Mouse (Mus musculus) spleen, embryonic (tissue): ENCODE measurements around the gene Cela2a.

ENCODE experiments used
- CTCF ChIA-PET: fragments of 350-600 bp; sonication (Branson Sonifier 250); formaldehyde crosslinking; loops from one replicate; lab custom pipeline; 2022; lab: Charles Lee

Cela2a gene

GRCm38 (mm10) chr4:141858501-141858900 is 32.5 kb upstream of the Cela2a start:
- CTCF ChIA-PET: interaction anchor here (0.7 kb wide), 1 partner anchor 17 kb away, joined by 3 read pairs; no protein-coding TSS in a partner anchor

- CTCF ChIA-PET: no interaction called here
Measured at GRCm38 (mm10) chr4:141857422-141857930, 31.5 kb upstream of the Cela2a start.

GRCm38 (mm10) chr4:141853437-141853836 is 27.5 kb upstream of the Cela2a start:
- CTCF ChIA-PET: interaction anchor here (0.6 to 0.7 kb wide), 2 partner anchors 110 to 543 kb away, joined by 3 to 4 read pairs; no protein-coding TSS in a partner anchor

GRCm38 (mm10) chr4:141845999-141846398 is 20.0 kb upstream of the Cela2a start, which contains the start of gene Ctrc:
Gene Ctrc, minus strand, starts transcription at chr4:141846359.
- CTCF ChIA-PET: no interaction called here

- CTCF ChIA-PET: no interaction called here
Measured at GRCm38 (mm10) chr4:141834536-141835095, 8.7 kb upstream of the Cela2a start.

GRCm38 (mm10) chr4:141833911-141834310 is 8.0 kb upstream of the Cela2a start:
- CTCF ChIA-PET: no interaction called here

- CTCF ChIA-PET: interaction anchor here (0.5 kb wide), 1 partner anchor 47 kb away, joined by 3 read pairs; no protein-coding TSS in a partner anchor
Measured at GRCm38 (mm10) chr4:141831361-141831760, 5.4 kb upstream of the Cela2a start.

GRCm38 (mm10) chr4:141830381-141830780 is 4.4 kb upstream of the Cela2a start:
- CTCF ChIA-PET: no interaction called here

GRCm38 (mm10) chr4:141828177-141828576 is 2.2 kb upstream of the Cela2a start:
- CTCF ChIA-PET: no interaction called here

- CTCF ChIA-PET: no interaction called here
Measured at GRCm38 (mm10) chr4:141827401-141827800, 1.4 kb upstream of the Cela2a start.

- CTCF ChIA-PET: no interaction called here
Measured at GRCm38 (mm10) chr4:141822979-141823378, 3.0 kb downstream of the Cela2a start.

GRCm38 (mm10) chr4:141822089-141822488 is 3.9 kb downstream of the Cela2a start:
- CTCF ChIA-PET: no interaction called here

GRCm38 (mm10) chr4:141821178-141821577 is 4.8 kb downstream of the Cela2a start:
- CTCF ChIA-PET: no interaction called here

GRCm38 (mm10) chr4:141819316-141819715 is 6.6 kb downstream of the Cela2a start:
- CTCF ChIA-PET: no interaction called here

GRCm38 (mm10) chr4:141818861-141819260 is 7.1 kb downstream of the Cela2a start:
- CTCF ChIA-PET: no interaction called here

- CTCF ChIA-PET: no interaction called here
Measured at GRCm38 (mm10) chr4:141817706-141818105, 8.3 kb downstream of the Cela2a start.

GRCm38 (mm10) chr4:141816776-141817655 is 8.9 kb downstream of the Cela2a start:
- CTCF ChIA-PET: interaction anchor here (0.5 kb wide), 1 partner anchor 25 kb away, joined by 3 read pairs; no protein-coding TSS in a partner anchor

- CTCF ChIA-PET: interaction anchor here (0.5 kb wide), 1 partner anchor 25 kb away, joined by 3 read pairs; no protein-coding TSS in a partner anchor
Measured at GRCm38 (mm10) chr4:141816267-141816666, 9.7 kb downstream of the Cela2a start.

GRCm38 (mm10) chr4:141811375-141811774 is 14.6 kb downstream of the Cela2a start:
- CTCF ChIA-PET: no interaction called here

- CTCF ChIA-PET: interaction anchor here (0.5 kb wide), 1 partner anchor 152 kb away, joined by 4 read pairs; no protein-coding TSS in a partner anchor
Measured at GRCm38 (mm10) chr4:141810975-141811374, 15.0 kb downstream of the Cela2a start.

GRCm38 (mm10) chr4:141809850-141810464 is 16.0 kb downstream of the Cela2a start:
- CTCF ChIA-PET: interaction anchor here (0.7 kb wide), 1 partner anchor 1472 kb away, joined by 22 read pairs; no protein-coding TSS in a partner anchor

- CTCF ChIA-PET: no interaction called here
Measured at GRCm38 (mm10) chr4:141805886-141806285, 20.1 kb downstream of the Cela2a start.
